Mouse (Mus musculus): Measurements from ENCODE around the gene Tbl2. TPM values are rescaled to one million over a fixed set of nuclear protein-coding genes. Genes with fewer than 3 reads are reported as not detected.
A peak's percentile ranks its signal among the peaks of the same experiment; 100 is the strongest.

Gene Tbl2
- polyA plus RNA-seq, 1 experiment from 2014 or later: 26.9 TPM

DNA sequence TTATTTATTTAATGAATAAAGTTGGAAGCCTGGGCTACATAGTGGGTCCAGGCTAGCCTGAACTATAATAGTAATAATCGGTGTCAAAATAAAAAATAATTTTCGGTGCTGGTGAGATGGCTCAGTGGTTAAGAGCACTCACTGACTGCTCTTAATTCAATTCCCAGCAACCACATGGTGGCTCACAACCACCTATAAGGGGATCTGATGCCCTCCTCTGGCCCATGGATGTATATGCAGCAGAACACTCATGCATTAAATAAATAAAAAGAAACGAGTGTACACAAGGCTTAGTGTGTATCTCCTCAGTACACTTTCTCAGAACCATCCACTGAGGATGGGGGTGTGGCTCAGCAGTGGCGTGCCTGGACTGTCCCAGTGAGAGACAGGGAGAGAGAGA, 28.7 kb upstream of the Tbl2 start:
- no peaks in the 10 kb centered on the region for H3K36me3 ChIP-seq
- H3K4me3 ChIP-seq: no peak overlapping the region
- no peak for ATAC-seq (ENCODE audit: low FRiP score)
- WGBS: 67% methylated on average over 4 of the region's 4 CpGs
- H3K4me1 ChIP-seq: no peaks in the 10 kb centered on the region
- no peaks in the 10 kb centered on the region for H3K9me3 ChIP-seq (replicated peaks)
- H3K9ac ChIP-seq: no peak overlapping the region
- H3K4me2 ChIP-seq (replicated peaks): no peak overlapping the region
- peaks cover 15% of the 10 kb centered on the region for H3K27me3 ChIP-seq
- no peak overlapping the region for H3K27ac ChIP-seq

DNA sequence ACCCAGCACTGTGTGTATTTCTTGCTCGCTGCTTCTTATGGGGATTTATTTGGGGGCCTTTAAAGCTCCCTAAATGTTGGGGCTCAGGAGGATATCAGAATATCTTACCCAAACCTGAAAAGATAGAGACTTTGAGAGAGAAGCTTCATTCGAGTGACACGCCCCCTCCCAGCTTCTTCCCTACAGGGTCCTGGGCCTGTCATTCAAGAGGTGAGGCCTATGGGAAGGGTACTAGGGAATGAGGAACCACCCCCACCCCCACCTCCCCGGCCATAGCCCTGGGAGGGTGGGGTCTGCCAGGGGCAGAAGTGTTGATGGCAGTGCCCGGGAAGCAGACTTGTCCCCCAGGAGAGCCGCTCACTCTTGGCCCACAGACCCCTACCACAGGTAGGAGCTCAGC, 23.3 kb upstream of the Tbl2 start:
- Histone ChIP-seq H3K4me1 (no peaks in the 10 kb centered on the region), H3K36me3 (no peaks in the 10 kb centered on the region), H3K9me3 (replicated peaks) (no peaks in the 10 kb centered on the region), H3K4me3 (no peak overlapping the region), H3K9ac (no peak overlapping the region), H3K4me2 (replicated peaks) (no peak overlapping the region), H3K27ac (no peak overlapping the region), H3K27me3 (peaks cover 19% of the 10 kb centered on the region)
- 77% methylated on average over 6 of the region's 6 CpGs for WGBS
- no peak for ATAC-seq (ENCODE audit: low FRiP score)

DNA sequence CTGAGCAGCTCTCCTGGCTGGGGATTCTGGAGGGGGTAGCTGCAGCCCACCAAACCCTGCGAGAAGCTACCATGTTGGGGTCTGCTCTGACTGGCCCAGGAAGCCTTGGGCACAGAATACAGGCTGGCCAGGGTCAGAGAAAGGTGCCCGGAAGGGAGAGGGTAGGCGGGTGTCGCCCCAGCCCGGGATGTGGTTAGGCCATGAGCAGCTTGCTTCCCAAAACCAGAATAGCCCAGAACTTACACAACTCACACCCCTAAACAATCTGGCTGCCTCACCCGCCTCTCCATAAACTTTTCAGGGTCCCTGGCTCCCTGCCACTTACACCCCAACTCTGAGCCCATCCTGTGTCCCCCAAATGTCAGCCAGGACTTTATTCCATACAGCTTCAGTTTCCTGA, 21.8 kb upstream of the Tbl2 start:
- H3K27me3 ChIP-seq: peaks cover 26% of the 10 kb centered on the region
- H3K27ac ChIP-seq: no peak overlapping the region
- WGBS: 68% methylated on average over 4 of the region's 6 CpGs
- ATAC-seq (ENCODE audit: low FRiP score): no peak
- no peaks in the 10 kb centered on the region for H3K9me3 ChIP-seq (replicated peaks)
- H3K9ac ChIP-seq: no peak overlapping the region
- no peak overlapping the region for H3K4me3 ChIP-seq
- no peaks in the 10 kb centered on the region for H3K4me1 ChIP-seq
- no peak overlapping the region for H3K4me2 ChIP-seq (replicated peaks)
- H3K36me3 ChIP-seq: no peaks in the 10 kb centered on the region

DNA sequence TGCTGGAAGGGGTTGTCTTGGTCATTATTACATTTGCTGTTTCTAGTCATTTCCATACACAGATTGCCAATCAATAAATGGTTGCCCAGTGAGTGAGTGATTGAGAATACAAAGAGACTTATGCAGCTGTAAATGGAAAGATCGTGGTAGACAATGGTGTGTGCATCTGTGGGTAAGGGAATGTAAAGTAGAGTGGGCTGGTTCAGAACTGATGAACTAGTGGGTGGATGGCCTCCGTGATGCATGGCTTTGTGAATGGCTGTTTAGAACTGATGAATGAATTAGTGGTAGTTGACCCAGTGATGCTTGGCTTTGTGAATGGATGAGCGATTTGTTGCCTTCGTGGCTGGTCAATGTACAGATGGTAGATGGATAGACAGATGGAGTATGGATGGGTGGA, 19.7 kb upstream of the Tbl2 start:
- H3K27ac ChIP-seq: no peak overlapping the region
- 88% methylated on average over 4 of the region's 4 CpGs for WGBS
- H3K4me1 ChIP-seq: peaks cover 7% of the 10 kb centered on the region
- H3K4me3 ChIP-seq: no peak overlapping the region
- peaks cover 44% of the 10 kb centered on the region for H3K27me3 ChIP-seq
- no peak for ATAC-seq (ENCODE audit: low FRiP score)
- H3K36me3 ChIP-seq: no peaks in the 10 kb centered on the region
- no peak overlapping the region for H3K4me2 ChIP-seq (replicated peaks)
- H3K9me3 ChIP-seq (replicated peaks): no peaks in the 10 kb centered on the region
- no peak overlapping the region for H3K9ac ChIP-seq

DNA sequence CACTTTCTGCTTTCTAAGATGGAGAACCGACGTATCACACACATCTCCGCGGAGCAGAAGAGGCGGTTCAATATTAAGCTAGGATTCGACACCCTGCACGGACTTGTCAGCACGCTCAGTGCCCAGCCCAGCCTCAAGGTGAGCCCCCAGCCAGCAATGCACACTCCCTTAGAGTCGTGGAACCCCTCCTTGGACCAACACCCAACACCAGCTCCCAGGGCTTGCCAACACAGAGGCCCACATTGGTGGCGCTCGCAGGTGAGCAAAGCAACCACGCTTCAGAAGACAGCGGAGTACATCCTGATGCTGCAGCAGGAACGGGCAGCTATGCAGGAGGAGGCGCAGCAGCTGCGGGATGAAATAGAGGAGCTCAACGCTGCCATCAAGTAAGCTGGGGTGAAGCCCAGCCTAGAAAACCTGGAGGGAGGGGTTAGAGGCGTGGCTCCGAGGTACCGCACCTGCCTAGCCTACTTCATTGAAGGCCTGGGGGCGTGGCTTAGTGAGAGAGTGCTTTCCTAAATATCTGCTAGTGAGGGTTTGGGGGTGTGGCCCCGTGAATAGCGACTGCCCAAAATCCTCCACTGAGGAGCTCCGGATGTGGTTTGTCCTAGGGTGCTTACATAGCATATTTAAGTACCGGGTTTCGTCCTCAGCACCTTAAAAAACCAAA, 15.6 kb upstream of the Tbl2 start:
- H3K9ac ChIP-seq: peak overlapping the region; percentile 20; the same call in 1 of the 2 replicates
- H3K36me3 ChIP-seq: no peaks in the 10 kb centered on the region
- no peak for ATAC-seq (ENCODE audit: low FRiP score)
- peak overlapping the region; percentile 11; the same call in 1 of the 2 replicates for H3K4me3 ChIP-seq
- no peaks in the 10 kb centered on the region for H3K9me3 ChIP-seq (replicated peaks)
- no peak overlapping the region for H3K27ac ChIP-seq
- H3K27me3 ChIP-seq: peaks cover 45% of the 10 kb centered on the region
- H3K4me2 ChIP-seq (replicated peaks): peak overlapping the region; percentile 35
- H3K4me1 ChIP-seq: peaks cover 7% of the 10 kb centered on the region
- 7% methylated on average over 26 of the region's 26 CpGs for whole genome bisulfite sequencing

GRCm38 (mm10) chr5:135134534-135134933, 14.9 kb upstream of the Tbl2 start:
- Histone ChIP-seq H3K4me2 (replicated peaks) (peak overlapping the region; percentile 35), H3K36me3 (no peaks in the 10 kb centered on the region), H3K9ac (no peak overlapping the region), H3K27ac (no peak overlapping the region), H3K4me1 (peaks cover 7% of the 10 kb centered on the region), H3K4me3 (peak overlapping the region; percentile 11; the same call in 1 of the 2 replicates), H3K9me3 (replicated peaks) (no peaks in the 10 kb centered on the region), H3K27me3 (peaks cover 44% of the 10 kb centered on the region)
- no peak for ATAC-seq (ENCODE audit: low FRiP score)
- WGBS: 7% methylated on average over 8 of the region's 8 CpGs

DNA sequence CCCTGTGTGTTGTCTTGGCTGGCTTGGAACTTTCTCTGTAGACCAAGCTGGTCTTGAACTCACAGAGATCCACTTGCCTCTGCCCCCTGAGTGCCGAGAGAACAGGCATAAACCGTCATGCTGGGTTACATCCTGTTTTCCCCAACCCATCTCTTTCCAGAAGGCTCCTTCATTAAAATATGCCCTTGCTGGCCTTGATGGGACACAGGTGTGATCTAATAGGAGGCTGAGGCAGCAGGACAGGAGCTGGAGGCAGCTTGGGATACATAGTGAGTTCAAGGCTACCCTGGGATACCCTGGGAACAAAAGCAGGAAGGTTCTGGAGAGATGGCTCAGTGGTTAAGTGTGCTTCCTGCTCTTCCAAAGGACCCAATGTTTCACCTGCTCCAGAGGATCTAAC, 9.6 kb upstream of the Tbl2 start:
- Histone ChIP-seq H3K4me3 (no peak overlapping the region), H3K27me3 (peaks cover 8% of the 10 kb centered on the region), H3K36me3 (no peaks in the 10 kb centered on the region), H3K27ac (no peak overlapping the region), H3K4me1 (no peaks in the 10 kb centered on the region), H3K4me2 (replicated peaks) (no peak overlapping the region), H3K9me3 (replicated peaks) (no peaks in the 10 kb centered on the region), H3K9ac (no peak overlapping the region)
- ATAC-seq (ENCODE audit: low FRiP score): no peak
- WGBS: 79% methylated on average over 2 of the region's 2 CpGs

GRCm38 (mm10) chr5:135144469-135144868, 5.0 kb upstream of the Tbl2 start:
- 69% methylated on average over 4 of the region's 4 CpGs for WGBS

GRCm38 (mm10) chr5:135145532-135145931, 3.9 kb upstream of the Tbl2 start:
- no peaks in the 10 kb centered on the region for H3K36me3 ChIP-seq
- no peak overlapping the region for H3K4me3 ChIP-seq
- 84% methylated on average over 3 of the region's 3 CpGs for WGBS
- ATAC-seq (ENCODE audit: low FRiP score): no peak
- H3K27me3 ChIP-seq: peaks cover 5% of the 10 kb centered on the region; the same call in 1 of the 2 replicates
- H3K4me1 ChIP-seq: peaks cover 17% of the 10 kb centered on the region
- H3K27ac ChIP-seq: no peak overlapping the region
- H3K9me3 ChIP-seq (replicated peaks): no peaks in the 10 kb centered on the region
- no peak overlapping the region for H3K9ac ChIP-seq
- no peak overlapping the region for H3K4me2 ChIP-seq (replicated peaks)

More at GRCm38 (mm10) chr5:135144469-135144868, 5.0 kb upstream of the Tbl2 start:
- Histone ChIP-seq H3K4me1 (peaks cover 11% of the 10 kb centered on the region), H3K27ac (no peak overlapping the region), H3K9me3 (replicated peaks) (no peaks in the 10 kb centered on the region), H3K27me3 (peaks cover 5% of the 10 kb centered on the region; the same call in 1 of the 2 replicates), H3K36me3 (no peaks in the 10 kb centered on the region), H3K4me3 (no peak overlapping the region), H3K9ac (no peak overlapping the region), H3K4me2 (replicated peaks) (no peak overlapping the region)
- ATAC-seq (ENCODE audit: low FRiP score): no peak

GRCm38 (mm10) chr5:135145955-135146354, 3.5 kb upstream of the Tbl2 start:
- Histone ChIP-seq H3K4me2 (replicated peaks) (no peak overlapping the region), H3K4me1 (peaks cover 17% of the 10 kb centered on the region), H3K9ac (no peak overlapping the region), H3K27me3 (peaks cover 4% of the 10 kb centered on the region; the same call in 1 of the 2 replicates), H3K36me3 (no peaks in the 10 kb centered on the region), H3K27ac (no peak overlapping the region), H3K9me3 (replicated peaks) (no peaks in the 10 kb centered on the region), H3K4me3 (no peak overlapping the region)
- no peak for ATAC-seq (ENCODE audit: low FRiP score)

- H3K27ac ChIP-seq: peak overlapping the region; percentile 83
- H3K9ac ChIP-seq: peak overlapping the region; percentile 80
- ATAC-seq (ENCODE audit: low FRiP score): no peak
- peaks cover 17% of the 10 kb centered on the region for H3K4me1 ChIP-seq
- no peaks in the 10 kb centered on the region for H3K27me3 ChIP-seq
- H3K36me3 ChIP-seq: 0 out of 2 replicates have a peak, but pooled peaks cover 10% of the 10 kb centered on the region
- peak overlapping the region; percentile 68 for H3K4me2 ChIP-seq (replicated peaks)
- no peaks in the 10 kb centered on the region for H3K9me3 ChIP-seq (replicated peaks)
- peak overlapping the region; percentile 79 for H3K4me3 ChIP-seq
- under 1% methylated on average over 13 of the region's 13 CpGs for WGBS
These were observed 773 bp upstream of the Tbl2 start for GRCm38 (mm10) chr5:135148715-135149052.

- H3K9me3 ChIP-seq (replicated peaks): no peaks in the 10 kb centered on the region
- peak overlapping the region; percentile 80 for H3K9ac ChIP-seq
- no peak for ATAC-seq (ENCODE audit: low FRiP score)
- peaks cover 19% of the 10 kb centered on the region for H3K36me3 ChIP-seq
- under 1% methylated on average over 23 of the region's 23 CpGs for WGBS
- peak overlapping the region; percentile 83 for H3K27ac ChIP-seq
- H3K27me3 ChIP-seq: no peaks in the 10 kb centered on the region
- H3K4me2 ChIP-seq (replicated peaks): peak overlapping the region; percentile 68
- peak overlapping the region; percentile 79 for H3K4me3 ChIP-seq
- peaks cover 17% of the 10 kb centered on the region for H3K4me1 ChIP-seq
These were observed 342 bp downstream of the Tbl2 start for GRCm38 (mm10) chr5:135149820-135150178.

DNA sequence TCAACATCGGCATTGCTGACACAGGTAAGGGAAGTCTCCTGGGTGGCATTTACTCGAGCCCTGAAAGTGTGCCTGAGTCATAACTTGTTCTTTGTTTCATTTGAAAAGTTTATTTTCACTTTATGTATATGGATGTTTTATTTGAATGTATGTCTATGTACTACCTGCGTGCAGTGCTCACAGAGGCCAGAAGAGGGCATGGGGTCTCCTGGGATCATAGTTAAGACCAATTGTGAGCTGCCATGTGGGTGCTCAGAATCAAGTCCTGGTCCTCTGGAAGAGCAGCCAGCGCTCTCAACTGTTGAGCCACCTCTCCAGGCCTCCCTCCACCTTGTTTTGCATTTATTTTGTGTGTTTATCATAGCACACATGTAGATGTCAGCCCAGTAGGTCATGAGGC, 7.0 kb downstream of the Tbl2 start:
- H3K4me1 ChIP-seq: no peaks in the 10 kb centered on the region
- H3K36me3 ChIP-seq: peaks cover 84% of the 10 kb centered on the region
- over 99% methylated on average over 4 of the region's 4 CpGs for WGBS
- H3K27me3 ChIP-seq: no peaks in the 10 kb centered on the region
- H3K27ac ChIP-seq: no peak overlapping the region
- ATAC-seq (ENCODE audit: low FRiP score): no peak
- no peak overlapping the region for H3K9ac ChIP-seq
- H3K4me2 ChIP-seq (replicated peaks): no peak overlapping the region
- H3K9me3 ChIP-seq (replicated peaks): no peaks in the 10 kb centered on the region
- H3K4me3 ChIP-seq: no peak overlapping the region

Data from hindbrain, embryonic 12.5 days (tissue).